Mouse (Mus musculus): ENCODE data around the gene Sdk1. TPM values are rescaled to one million over a fixed set of nuclear protein-coding genes. Genes with fewer than 3 reads are reported as not detected.

Gene Sdk1
- total and polyA plus RNA-seq, 3 experiments, result not detected

- Histone ChIP-seq H3K27ac (ENCODE audit: control insufficient read depth, low read depth, low read length) (no peak overlapping the region), H3K9me3 (replicated peaks; ENCODE audit: insufficient read depth, low read length) (no peaks in the 10 kb centered on the region), H3K4me3 (ENCODE audit: control insufficient read depth in 1 of 2, insufficient read depth in 1 of 2, low read depth in 2 of 2, low read length in 2 of 2) (no peak overlapping the region), H3K27me3 (ENCODE audit: control insufficient read depth in 1 of 2, insufficient read depth in 2 of 2, low read length in 2 of 2) (no peaks in the 10 kb centered on the region), H3K9ac (ENCODE audit: control insufficient read depth, low read depth, low read length, poor library complexity, severe bottlenecking) (no peak overlapping the region), H3K79me2 (ENCODE audit: control insufficient read depth, insufficient read depth, low read length, poor library complexity) (no peaks in the 10 kb centered on the region), H3K36me3 (ENCODE audit: control insufficient read depth in 1 of 2, insufficient read depth in 2 of 2, low read length in 2 of 2) (no peaks in the 10 kb centered on the region), H3K4me1 (ENCODE audit: control insufficient read depth in 1 of 2, insufficient read depth in 2 of 2, low read length in 2 of 2) (no peaks in the 10 kb centered on the region)
- no peak for TF ChIP-seq MXI1 (IDR thresholded peaks at IDR 0.05; ENCODE audit: low read depth, low read length)
- no peak for TF ChIP-seq MEF2A (IDR thresholded peaks at IDR 0.05; ENCODE audit: extremely low read depth, insufficient replicate concordance, low read depth, low read length, poor library complexity, severe bottlenecking)
- TF ChIP-seq BHLHE40 (IDR thresholded peaks at IDR 0.05; ENCODE audit: borderline replicate concordance, low read depth, low read length), result no peak
- no peak for TF ChIP-seq HCFC1 (IDR thresholded peaks at IDR 0.05; ENCODE audit: low read depth, low read length)
- TF ChIP-seq MYB (IDR thresholded peaks at IDR 0.05; ENCODE audit: low read depth, low read length), result no peak
- no peak for TF ChIP-seq RCOR1 (IDR thresholded peaks at IDR 0.05; ENCODE audit: low read depth, low read length)
- TF ChIP-seq JUND (IDR thresholded peaks at IDR 0.05; ENCODE audit: low read depth, low read length), result no peak
- TF ChIP-seq POLR2AphosphoS2 (IDR thresholded peaks at IDR 0.05; ENCODE audit: low read length), result no peak
- no peak for DNase-seq (ENCODE audit: low read depth, low spot score)
Measured at GRCm38 (mm10) chr5:141202276-141203065, 38.8 kb upstream of the Sdk1 start.

GRCm38 (mm10) chr5:141207061-141207460 lies 34.2 kb upstream of the Sdk1 start:
- DNase-seq (ENCODE audit: low read depth, low spot score), result no peak
- no peak overlapping the region for H3K27ac ChIP-seq (ENCODE audit: control insufficient read depth, low read depth, low read length)
- H3K9ac ChIP-seq (ENCODE audit: control insufficient read depth, low read depth, low read length, poor library complexity, severe bottlenecking), result no peak overlapping the region
- H3K4me3 ChIP-seq (ENCODE audit: control insufficient read depth in 1 of 2, insufficient read depth in 1 of 2, low read depth in 2 of 2, low read length in 2 of 2), result no peak overlapping the region
- H3K36me3 ChIP-seq (ENCODE audit: control insufficient read depth in 1 of 2, insufficient read depth in 2 of 2, low read length in 2 of 2), result no peaks in the 10 kb centered on the region
- no peak for TF ChIP-seq TAL1 (IDR thresholded peaks at IDR 0.05; ENCODE audit: low read length)
- TF ChIP-seq NELFE (IDR thresholded peaks at IDR 0.05; ENCODE audit: low read depth, low read length), result no peak
- no peak for TF ChIP-seq CHD2 (IDR thresholded peaks at IDR 0.05; ENCODE audit: low read length)
- no peak for TF ChIP-seq MAFK (IDR thresholded peaks at IDR 0.05; ENCODE audit: borderline replicate concordance, low read depth, low read length)
- TF ChIP-seq E2F4 (IDR thresholded peaks at IDR 0.05; ENCODE audit: borderline replicate concordance, low read depth, low read length), result no peak
- no peak for TF ChIP-seq MYC (IDR thresholded peaks at IDR 0.05; ENCODE audit: low read depth, low read length)
- TF ChIP-seq ZKSCAN1 (IDR thresholded peaks at IDR 0.05; ENCODE audit: low read depth, low read length), result no peak
- no peak for TF ChIP-seq RAD21 (IDR thresholded peaks at IDR 0.05; ENCODE audit: low read depth, low read length)
- no peak for TF ChIP-seq GATA1 (IDR thresholded peaks at IDR 0.05; ENCODE audit: low read depth, low read length)
- TF ChIP-seq MEF2A (IDR thresholded peaks at IDR 0.05; ENCODE audit: extremely low read depth, insufficient replicate concordance, low read depth, low read length, poor library complexity, severe bottlenecking), result no peak
- no peak for TF ChIP-seq USF2 (IDR thresholded peaks at IDR 0.05; ENCODE audit: borderline replicate concordance in 1 of 2, insufficient read depth in 1 of 2, low read depth in 1 of 2, low read length in 2 of 2)
- TF ChIP-seq RCOR1 (IDR thresholded peaks at IDR 0.05; ENCODE audit: low read depth, low read length), result no peak
- TF ChIP-seq ZNF384 (IDR thresholded peaks at IDR 0.05; ENCODE audit: low read depth, low read length), result no peak
- TF ChIP-seq TBP (IDR thresholded peaks at IDR 0.05; ENCODE audit: low read depth, low read length), result no peak
- TF ChIP-seq KAT2A (conservative IDR thresholded peaks at IDR 0.05; ENCODE audit: low read depth, low read length), result no peak
- TF ChIP-seq JUND (IDR thresholded peaks at IDR 0.05; ENCODE audit: low read depth, low read length), result no peak
- TF ChIP-seq POLR2AphosphoS5 (IDR thresholded peaks at IDR 0.05; ENCODE audit: borderline replicate concordance, low read depth, low read length), result no peak
- no peak for TF ChIP-seq ZC3H11A (IDR thresholded peaks at IDR 0.05; ENCODE audit: low read depth, low read length)
- TF ChIP-seq MYB (IDR thresholded peaks at IDR 0.05; ENCODE audit: low read depth, low read length), result no peak
- H3K79me2 ChIP-seq (ENCODE audit: control insufficient read depth, insufficient read depth, low read length, poor library complexity), result no peaks in the 10 kb centered on the region
- no peaks in the 10 kb centered on the region for H3K4me1 ChIP-seq (ENCODE audit: control insufficient read depth in 1 of 2, insufficient read depth in 2 of 2, low read length in 2 of 2)
- no peaks in the 10 kb centered on the region for H3K27me3 ChIP-seq (ENCODE audit: control insufficient read depth in 1 of 2, insufficient read depth in 2 of 2, low read length in 2 of 2)
- no peaks in the 10 kb centered on the region for H3K9me3 ChIP-seq (replicated peaks; ENCODE audit: insufficient read depth, low read length)

Measured in MEL (cell line).